Mouse (Mus musculus): Measurements from ENCODE around the gene Ly6g6c. TPM values are rescaled to one million over a fixed set of nuclear protein-coding genes. Genes with fewer than 3 reads are reported as not detected.
A peak's percentile ranks its signal among the peaks of the same experiment; 100 is the strongest.
"Not testable (repeated sequence)": the region's sequence is repeated elsewhere in the genome, so short reads cannot be mapped to it uniquely, and the experiment has no call there.

Gene Ly6g6c
- polyA plus RNA-seq, 1 experiment from 2014 or later: not detected

GRCm38 (mm10) chr17:35023756-35024155 is 41.4 kb upstream of the Ly6g6c start:
- Histone ChIP-seq H3K4me2 (no peak overlapping the region), H3K36me3 (no peaks in the 10 kb centered on the region), H3K27me3 (no peaks in the 10 kb centered on the region), H3K27ac (no peak overlapping the region), H3K9me3 (replicated peaks) (no peaks in the 10 kb centered on the region), H3K4me3 (replicated peaks) (no peak overlapping the region), H3K4me1 (peaks cover 49% of the 10 kb centered on the region), H3K9ac (no peak overlapping the region)
- 77% methylated on average over 4 of the region's 4 CpGs for WGBS
- ATAC-seq (replicated peaks; ENCODE audit: low FRiP score): no peak

DNA sequence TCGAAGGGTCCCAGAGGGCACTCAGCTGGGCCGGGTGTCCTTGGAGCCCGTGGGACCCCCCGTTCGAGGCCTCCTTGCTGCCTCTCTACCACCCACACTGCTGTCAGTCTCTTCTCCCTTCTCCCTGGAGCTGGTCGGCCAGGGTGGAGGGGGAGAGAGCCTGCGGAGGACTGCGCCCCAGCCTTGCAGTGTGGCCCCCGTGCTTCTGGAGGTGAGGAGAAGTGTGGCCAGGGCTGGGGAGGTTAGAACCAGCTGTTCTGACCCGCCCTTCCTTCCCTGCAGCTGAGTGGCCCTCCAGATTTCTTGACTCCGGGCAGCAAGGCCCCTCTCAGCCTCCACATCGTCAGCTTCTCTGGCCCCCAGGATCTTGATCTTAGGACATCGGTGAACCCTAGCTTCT is 40.9 kb upstream of the Ly6g6c start:
- WGBS: 66% methylated on average over 13 of the region's 13 CpGs

GRCm38 (mm10) chr17:35024691-35025488 is 40.3 kb upstream of the Ly6g6c start:
- H3K4me1 ChIP-seq: peaks cover 55% of the 10 kb centered on the region
- WGBS: 68% methylated on average over 6 of the region's 10 CpGs

More for the DNA sequence above, 40.9 kb upstream of the Ly6g6c start:
- no peak overlapping the region for H3K9ac ChIP-seq
- no peak overlapping the region for H3K4me2 ChIP-seq
- peaks cover 50% of the 10 kb centered on the region for H3K4me1 ChIP-seq
- no peaks in the 10 kb centered on the region for H3K9me3 ChIP-seq (replicated peaks)
- no peak for ATAC-seq (replicated peaks; ENCODE audit: low FRiP score)
- H3K27ac ChIP-seq: no peak overlapping the region
- no peaks in the 10 kb centered on the region for H3K36me3 ChIP-seq
- H3K27me3 ChIP-seq: no peaks in the 10 kb centered on the region
- no peak overlapping the region for H3K4me3 ChIP-seq (replicated peaks)

GRCm38 (mm10) chr17:35026206-35026605 is 39.0 kb upstream of the Ly6g6c start:
- no peak overlapping the region for H3K4me2 ChIP-seq
- H3K4me1 ChIP-seq: peaks cover 56% of the 10 kb centered on the region
- no peaks in the 10 kb centered on the region for H3K36me3 ChIP-seq
- no peak overlapping the region for H3K27ac ChIP-seq
- H3K4me3 ChIP-seq (replicated peaks): no peak overlapping the region
- no peak overlapping the region for H3K9ac ChIP-seq
- no peaks in the 10 kb centered on the region for H3K9me3 ChIP-seq (replicated peaks)
- no peak for ATAC-seq (replicated peaks; ENCODE audit: low FRiP score)
- no peaks in the 10 kb centered on the region for H3K27me3 ChIP-seq
- WGBS: 44% methylated on average over 5 of the region's 5 CpGs

More at GRCm38 (mm10) chr17:35024691-35025488, 40.3 kb upstream of the Ly6g6c start:
- Histone ChIP-seq H3K27ac (no peak overlapping the region), H3K9me3 (replicated peaks) (no peaks in the 10 kb centered on the region), H3K9ac (no peak overlapping the region), H3K36me3 (no peaks in the 10 kb centered on the region), H3K4me2 (no peak overlapping the region), H3K4me3 (replicated peaks) (no peak overlapping the region), H3K27me3 (no peaks in the 10 kb centered on the region)
- no peak for ATAC-seq (replicated peaks; ENCODE audit: low FRiP score)

DNA sequence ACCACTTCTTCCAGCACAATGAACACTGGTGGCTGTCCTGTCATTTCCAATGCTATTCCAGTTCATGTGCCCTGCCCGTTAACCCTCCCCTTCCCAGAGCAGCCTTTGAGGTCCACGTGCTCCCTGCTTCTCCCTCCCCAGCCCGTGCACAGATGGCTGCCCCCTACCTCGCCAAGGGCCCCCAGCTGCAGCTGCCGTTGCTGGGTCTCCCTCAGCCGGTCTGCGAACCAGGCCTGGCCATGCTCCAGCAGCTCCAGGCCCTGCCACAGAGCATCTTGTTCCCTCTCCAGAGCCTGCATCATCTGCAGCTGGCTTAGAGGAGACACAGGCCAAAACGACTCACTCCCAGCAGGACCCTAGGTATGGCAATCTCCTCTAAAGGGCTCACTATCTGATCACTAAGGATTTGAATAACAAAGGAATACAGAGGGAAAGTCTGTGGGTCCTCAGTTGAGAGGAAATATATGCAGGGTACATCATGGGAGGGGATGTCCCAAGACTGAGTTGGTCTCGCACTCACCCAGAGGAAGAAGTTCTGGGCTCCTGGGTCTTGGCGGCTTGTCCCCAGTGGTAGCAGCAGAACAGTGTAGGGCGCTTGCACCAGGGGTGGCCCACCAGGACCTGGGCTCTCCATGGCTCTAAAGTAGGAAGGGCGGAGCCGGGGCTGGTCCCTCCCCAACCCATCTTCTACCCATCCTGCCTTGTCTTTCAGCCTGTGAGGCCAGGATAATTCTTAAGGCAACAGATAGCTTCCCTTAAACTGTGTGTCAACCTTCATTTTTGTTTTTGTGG is 37.7 kb upstream of the Ly6g6c start, which contains the start of gene Sapcd1:
Gene Sapcd1, minus strand, starts transcription at position 740 of the 792 bp plus-strand sequence.
- Histone ChIP-seq H3K9me3 (replicated peaks) (no peaks in the 10 kb centered on the region), H3K27me3 (no peaks in the 10 kb centered on the region), H3K4me1 (peaks cover 51% of the 10 kb centered on the region), H3K9ac (no peak within 1 kb of the TSS), H3K4me2 (peak within 1 kb of the TSS; percentile 28; the same call in 1 of the 2 replicates), H3K4me3 (replicated peaks) (peak within 1 kb of the TSS; percentile 12; the same call in 1 of the 2 replicates), H3K36me3 (no peaks in the 10 kb centered on the region), H3K27ac (peak within 1 kb of the TSS; percentile 80)
- ATAC-seq (replicated peaks; ENCODE audit: low FRiP score): peak; percentile 34
- 37% methylated on average over 13 of the region's 13 CpGs for WGBS

GRCm38 (mm10) chr17:35028315-35028714 is 36.9 kb upstream of the Ly6g6c start:
- H3K9ac ChIP-seq: no peak overlapping the region
- no peaks in the 10 kb centered on the region for H3K9me3 ChIP-seq (replicated peaks)
- no peak for ATAC-seq (replicated peaks; ENCODE audit: low FRiP score)
- no peaks in the 10 kb centered on the region for H3K27me3 ChIP-seq
- no peak overlapping the region for H3K27ac ChIP-seq
- H3K4me3 ChIP-seq (replicated peaks): no peak overlapping the region
- no peak overlapping the region for H3K4me2 ChIP-seq
- peaks cover 54% of the 10 kb centered on the region for H3K4me1 ChIP-seq
- 83% methylated on average over 2 of the region's 2 CpGs for WGBS
- H3K36me3 ChIP-seq: no peaks in the 10 kb centered on the region

GRCm38 (mm10) chr17:35029691-35030532 is 35.3 kb upstream of the Ly6g6c start:
- no peak overlapping the region for H3K27ac ChIP-seq
- no peak overlapping the region for H3K4me3 ChIP-seq (replicated peaks)
- ATAC-seq (replicated peaks; ENCODE audit: low FRiP score): no peak
- WGBS: 36% methylated on average over 19 of the region's 19 CpGs
- H3K4me2 ChIP-seq: peak overlapping the region; percentile 35; the same call in 1 of the 2 replicates
- H3K9me3 ChIP-seq (replicated peaks): no peaks in the 10 kb centered on the region
- peaks cover 41% of the 10 kb centered on the region for H3K4me1 ChIP-seq
- H3K9ac ChIP-seq: peak overlapping the region; percentile 26; the same call in 1 of the 2 replicates
- no peaks in the 10 kb centered on the region for H3K27me3 ChIP-seq
- H3K36me3 ChIP-seq: no peaks in the 10 kb centered on the region

DNA sequence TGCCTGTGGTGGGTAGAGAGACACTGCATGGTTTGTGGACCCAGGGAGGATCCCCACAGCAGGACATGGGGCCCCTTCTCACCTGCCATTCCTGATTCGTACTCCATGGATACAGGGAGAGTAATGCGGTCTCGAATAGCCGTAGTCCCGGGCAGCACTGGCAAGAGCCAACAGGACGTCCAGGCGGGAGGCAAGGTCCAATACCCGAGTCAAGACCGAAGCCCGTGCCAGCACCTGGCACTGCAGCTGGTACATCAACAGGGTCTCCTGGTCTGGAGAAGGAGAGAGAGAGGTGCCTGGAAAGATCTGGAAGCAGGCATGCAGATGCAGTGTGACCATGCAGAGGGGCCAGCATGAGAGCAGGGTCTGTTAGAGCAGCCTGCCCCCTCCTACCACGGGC is 33.9 kb upstream of the Ly6g6c start:
- Histone ChIP-seq H3K27ac (no peak overlapping the region), H3K27me3 (no peaks in the 10 kb centered on the region), H3K36me3 (no peaks in the 10 kb centered on the region), H3K9me3 (replicated peaks) (no peaks in the 10 kb centered on the region), H3K4me3 (replicated peaks) (no peak overlapping the region), H3K9ac (no peak overlapping the region), H3K4me1 (peaks cover 29% of the 10 kb centered on the region), H3K4me2 (no peak overlapping the region)
- ATAC-seq (replicated peaks; ENCODE audit: low FRiP score): no peak
- 85% methylated on average over 11 of the region's 11 CpGs for WGBS

DNA sequence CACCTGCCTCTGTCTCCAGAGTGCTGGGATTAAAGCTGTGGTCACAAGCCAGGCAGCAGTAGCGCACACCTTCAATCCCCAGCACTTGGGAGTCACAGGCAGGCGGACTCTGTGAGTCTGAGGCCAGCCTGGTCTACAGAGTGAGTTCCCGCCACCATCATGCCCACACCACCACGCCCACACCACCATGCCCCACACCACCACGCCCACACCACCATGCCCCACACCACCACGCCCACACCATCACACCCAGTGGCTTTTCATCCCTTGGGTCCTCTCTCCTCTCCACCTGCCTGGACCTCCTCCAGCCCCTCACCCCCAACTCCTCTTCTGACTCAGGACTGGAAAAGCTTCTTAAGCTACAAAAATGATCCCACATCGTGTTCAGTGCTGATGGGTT is 33.3 kb upstream of the Ly6g6c start:
- no peaks in the 10 kb centered on the region for H3K9me3 ChIP-seq (replicated peaks)
- no peak for ATAC-seq (replicated peaks; ENCODE audit: low FRiP score)
- H3K9ac ChIP-seq: no peak overlapping the region
- peaks cover 27% of the 10 kb centered on the region for H3K4me1 ChIP-seq
- H3K36me3 ChIP-seq: no peaks in the 10 kb centered on the region
- no peak overlapping the region for H3K4me3 ChIP-seq (replicated peaks)
- no peak overlapping the region for H3K27ac ChIP-seq
- no peak overlapping the region for H3K4me2 ChIP-seq
- 90% methylated on average over 7 of the region's 7 CpGs for WGBS
- H3K27me3 ChIP-seq: no peaks in the 10 kb centered on the region

- no peak for ATAC-seq (replicated peaks; ENCODE audit: low FRiP score)
- Histone ChIP-seq H3K27ac (no peak overlapping the region), H3K4me2 (no peak overlapping the region), H3K9ac (no peak overlapping the region), H3K9me3 (replicated peaks) (no peaks in the 10 kb centered on the region), H3K4me3 (replicated peaks) (no peak overlapping the region), H3K36me3 (no peaks in the 10 kb centered on the region), H3K4me1 (peaks cover 22% of the 10 kb centered on the region), H3K27me3 (no peaks in the 10 kb centered on the region)
- WGBS: 70% methylated on average over 8 of the region's 8 CpGs
These were observed 32.8 kb upstream of the Ly6g6c start for GRCm38 (mm10) chr17:35032323-35032870.

- 55% methylated on average over 1 of the region's 1 CpGs for WGBS
- not testable (repeated sequence) for H3K27me3 ChIP-seq; H3K4me3 ChIP-seq (replicated peaks); H3K27ac ChIP-seq; H3K9ac ChIP-seq; ATAC-seq (replicated peaks; ENCODE audit: low FRiP score); H3K9me3 ChIP-seq (replicated peaks); H3K36me3 ChIP-seq; H3K4me2 ChIP-seq
- peaks cover 15% of the 10 kb centered on the region for H3K4me1 ChIP-seq
These were observed 31.5 kb upstream of the Ly6g6c start for GRCm38 (mm10) chr17:35033703-35034102.
